8 mouse cellular contexts compared by ENCODE assay signal in the genomic region with DNA sequence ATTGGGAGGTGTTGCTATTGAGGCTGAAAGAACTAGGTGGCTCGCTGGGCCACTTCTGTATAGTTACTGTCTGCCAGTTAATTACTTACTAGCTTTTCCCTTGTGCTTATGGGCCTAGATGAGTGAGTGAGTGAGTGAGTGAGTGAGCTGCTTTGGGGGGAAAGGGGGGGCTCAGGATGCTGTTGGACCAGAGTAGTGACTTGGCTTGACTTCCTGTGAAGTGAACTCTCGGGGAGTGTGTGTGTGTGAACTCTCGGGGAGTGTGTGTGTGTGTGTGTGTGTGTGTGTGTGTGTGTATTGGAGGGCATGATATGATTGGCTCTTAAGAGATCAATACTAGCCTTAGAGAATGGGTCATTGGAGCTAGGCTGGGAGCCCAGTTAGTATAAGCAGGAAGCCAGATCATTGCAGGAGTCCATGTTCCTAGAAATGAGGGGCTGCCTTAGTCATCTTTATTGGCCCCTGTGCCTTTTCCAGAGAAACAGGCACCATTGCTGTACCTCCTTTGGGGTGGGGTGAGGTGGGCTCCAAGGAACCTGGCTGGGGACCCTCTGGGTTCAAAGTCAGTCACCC. TPM values are rescaled to one million over a fixed set of nuclear protein-coding genes. Genes with fewer than 3 reads are reported as not detected.
DNase-seq lines count a peak whose midpoint lies in the region; ATAC-seq and TF ChIP-seq lines count a peak whose summit lies in the region.

No protein-coding gene starts in this region.

- H3K4me2 ChIP-seq in forebrain, embryonic 11.5 days (ENCODE audit: low read depth, low read length, severe bottlenecking) = peak overlapping the region; percentile 89
- H3K4me2 ChIP-seq in kidney, postnatal 0 days (ENCODE audit: low read length) = peak overlapping the region; percentile 88
- H3K4me2 ChIP-seq in myocyte (ENCODE audit: low read depth) = peak overlapping the region; percentile 88

- TF ChIP-seq POLR2A in myocyte (IDR thresholded peaks at IDR 0.05; ENCODE audit: insufficient read length, low read depth) = no peak

- peak overlapping the region; percentile 43 for H3K9ac ChIP-seq in forebrain, embryonic 11.5 days (ENCODE audit: low read length)
- H3K9ac ChIP-seq in kidney, postnatal 0 days (ENCODE audit: low read depth, low read length) = peak overlapping the region; percentile 98; the same call in 1 of the 2 replicates

- WGBS in forebrain, embryonic 11.5 days = 50% methylated on average over 3 of the region's 3 CpGs
- WGBS in kidney, postnatal 0 days = 29% methylated on average over 3 of the region's 3 CpGs

- H3K4me1 ChIP-seq in forebrain, embryonic 11.5 days (replicated peaks; ENCODE audit: control insufficient read depth, insufficient read depth, low read length) = peaks cover 67% of the 10 kb centered on the region
- peaks cover 72% of the 10 kb centered on the region for H3K4me1 ChIP-seq in kidney, postnatal 0 days (replicated peaks; ENCODE audit: insufficient read depth, low read length)

- H3K4me3 ChIP-seq in layer of hippocampus, adult 2 months = peak overlapping the region; percentile 89
- H3K4me3 ChIP-seq in forebrain, embryonic 11.5 days (ENCODE audit: low read depth, low read length) = peak overlapping the region; percentile 80
- H3K4me3 ChIP-seq in kidney, postnatal 0 days (replicated peaks; ENCODE audit: low read depth, low read length) = peak overlapping the region; percentile 96
- H3K4me3 ChIP-seq in myocyte = peak overlapping the region; percentile 98

- H3K27me3 ChIP-seq in forebrain, embryonic 11.5 days (ENCODE audit: control insufficient read depth, insufficient read depth, low read length) = no peaks in the 10 kb centered on the region
- H3K27me3 ChIP-seq in kidney, postnatal 0 days (ENCODE audit: insufficient read depth, low read length) = no peaks in the 10 kb centered on the region
- no peaks in the 10 kb centered on the region for H3K27me3 ChIP-seq in myocyte (ENCODE audit: control insufficient read depth, insufficient read depth, insufficient read length)

- no peak for TF ChIP-seq CTCF in layer of hippocampus, adult 2 months (conservative IDR thresholded peaks at IDR 0.05)
- no peak for TF ChIP-seq CTCF in kidney, postnatal 0 days (IDR thresholded peaks at IDR 0.05; ENCODE audit: low read depth)

- ATAC-seq in forebrain, embryonic 11.5 days (replicated peaks; ENCODE audit: low FRiP score) = no peak
- ATAC-seq in kidney, postnatal 0 days (replicated peaks; ENCODE audit: low FRiP score, low read depth) = no peak

- H3K27ac ChIP-seq in layer of hippocampus, adult 2 months = peak overlapping the region; percentile 97
- no peak overlapping the region for H3K27ac ChIP-seq in forebrain, embryonic 11.5 days (ENCODE audit: low read depth, low read length)
- peak overlapping the region; percentile 50; the same call in 1 of the 2 replicates for H3K27ac ChIP-seq in kidney, postnatal 0 days

- no peaks in the 10 kb centered on the region for H3K9me3 ChIP-seq in forebrain, embryonic 11.5 days (ENCODE audit: control insufficient read depth, low read length)
- H3K9me3 ChIP-seq in kidney, postnatal 0 days (replicated peaks; ENCODE audit: low read length) = no peaks in the 10 kb centered on the region

- H3K36me3 ChIP-seq in forebrain, embryonic 11.5 days (ENCODE audit: control insufficient read depth, insufficient read depth, low read length) = peaks cover 18% of the 10 kb centered on the region; the same call in 1 of the 2 replicates
- H3K36me3 ChIP-seq in kidney, postnatal 0 days (ENCODE audit: insufficient read depth, low read length) = peaks cover 53% of the 10 kb centered on the region
- peaks cover 34% of the 10 kb centered on the region for H3K36me3 ChIP-seq in myocyte (ENCODE audit: control insufficient read depth, insufficient read depth)

- H3ac ChIP-seq in myocyte (ENCODE audit: control insufficient read depth, insufficient read length) = peak overlapping the region; percentile 88

- no peak for DNase-seq in layer of hippocampus, adult 2 months (ENCODE audit: low spot score in 2 of 2)
- no peak for DNase-seq in layer of hippocampus, adult 9-10 months (ENCODE audit: low spot score)
- DNase-seq in forebrain, embryonic 11.5 days (ENCODE audit: low spot score) = no peak
- no peak for DNase-seq in kidney, postnatal 0 days (ENCODE audit: low spot score)
- DNase-seq in left cerebral cortex, adult 11 months (ENCODE audit: low spot score) = no peak
- no peak for DNase-seq in right cerebral cortex, adult 2 months (ENCODE audit: low spot score in 2 of 2)
- no peak for DNase-seq in layer of hippocampus, adult 8-10 months (ENCODE audit: low spot score in 2 of 2)

- H3K79me2 ChIP-seq in myocyte (ENCODE audit: control insufficient read depth, insufficient read depth) = peaks cover 56% of the 10 kb centered on the region

TF ChIP-seq in myocyte, 11 proteins besides CTCF, POLR2A, EP300 and RAD21:
- TF ChIP-seq CEBPB (IDR thresholded peaks at IDR 0.05; ENCODE audit: insufficient read depth, poor library complexity, severe bottlenecking) (no peak), USF1 (IDR thresholded peaks at IDR 0.05; ENCODE audit: low read depth) (no peak)

RNA-seq across cellular contexts. Expression of a gene that starts 5.0 kb away (rescaled TPM):
- total RNA-seq in layer of hippocampus, adult 2 months (2021) = 10 to 100 TPM; 16.0 to 18.1 TPM
- polyA plus RNA-seq in forebrain, embryonic 11.5 days (2014; fragmentation: Nextera tagmentation; extraction: Ambion mirVana) = 72.4 and 73.4 TPM in 2 replicates
- polyA plus RNA-seq in kidney, postnatal 0 days (2015; fragmentation: Nextera tagmentation; extraction: Ambion mirVana) = 40.8 and 44.3 TPM in 2 replicates
- polyA plus RNA-seq in myocyte (2012; fragmentation: generic; extraction: Trizol) = 67.2 TPM
- total RNA-seq in layer of hippocampus, adult 8-10 months (2022) = 10 to 100 TPM; 17.3 to 22.8 (median 20.6) TPM
